Mouse (Mus musculus): ENCODE measurements at regions not wholly inside any gene's neighbourhood (a gene's known extent, or its start where the extent isn't known, plus 50 kb on each side); places are given as distances from the start of the nearest gene placed in this dataset.

DNA sequence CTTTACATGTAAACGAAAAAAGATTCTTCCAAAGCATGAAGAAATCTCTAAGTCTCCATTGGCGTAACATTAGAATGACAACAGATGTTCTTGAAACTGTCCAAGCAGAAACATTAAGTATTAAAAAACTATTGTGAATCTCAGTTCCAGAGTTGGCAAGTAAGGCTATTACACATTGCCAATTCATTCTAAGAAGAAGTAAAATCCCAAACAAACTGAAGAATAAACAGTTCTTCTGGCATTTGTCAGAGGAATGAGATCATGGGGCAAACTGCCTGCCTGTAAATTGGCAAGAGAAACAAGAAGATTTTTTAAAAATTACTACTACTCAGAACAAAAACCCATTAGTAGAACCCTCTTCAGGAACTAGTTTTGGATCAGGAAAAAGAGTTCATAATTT lies 680.1 kb downstream of the Nova1 start:
- peak in 1 of 2 experiments; percentile 4 for DNase-seq

DNA sequence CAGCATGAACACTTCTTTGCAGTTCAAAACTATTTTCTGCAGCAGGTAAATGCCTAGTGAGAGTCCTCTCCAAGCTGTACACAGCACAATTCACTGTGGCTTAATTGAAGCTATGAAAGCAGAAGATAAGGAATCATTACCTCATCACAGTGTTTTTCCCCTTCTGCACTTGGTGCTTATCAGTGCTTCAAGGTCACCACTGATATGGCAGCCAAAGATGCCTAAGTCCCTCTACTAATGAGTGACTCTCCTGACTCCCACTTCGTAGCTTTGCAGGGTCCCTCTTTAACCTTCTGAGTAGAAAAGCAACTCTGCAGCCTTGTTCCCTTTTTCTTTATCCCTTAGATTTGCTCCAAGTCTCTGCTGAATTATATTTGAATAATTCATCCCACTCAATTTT lies 692.9 kb downstream of the Nova1 start:
- DNase-seq, result no peak

DNA sequence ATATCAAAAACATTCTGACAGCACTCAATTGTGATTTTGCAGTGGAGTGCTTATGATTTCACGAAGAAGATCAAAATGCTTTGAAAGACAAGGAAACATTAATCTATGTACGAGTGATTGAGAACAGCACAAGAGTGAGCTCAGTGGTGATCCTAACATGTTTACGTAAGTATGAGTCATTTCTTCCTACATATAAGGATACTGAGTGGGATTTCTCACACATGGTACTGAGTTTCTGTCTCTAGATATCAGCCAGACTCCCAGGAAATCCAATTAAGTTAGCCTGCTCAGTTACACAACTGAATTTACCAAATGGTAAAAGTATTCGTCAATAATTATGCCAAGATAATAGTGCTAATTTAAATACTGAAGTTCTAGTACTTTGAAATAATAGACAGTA lies 707.4 kb downstream of the Nova1 start:
- no peak for DNase-seq

DNA sequence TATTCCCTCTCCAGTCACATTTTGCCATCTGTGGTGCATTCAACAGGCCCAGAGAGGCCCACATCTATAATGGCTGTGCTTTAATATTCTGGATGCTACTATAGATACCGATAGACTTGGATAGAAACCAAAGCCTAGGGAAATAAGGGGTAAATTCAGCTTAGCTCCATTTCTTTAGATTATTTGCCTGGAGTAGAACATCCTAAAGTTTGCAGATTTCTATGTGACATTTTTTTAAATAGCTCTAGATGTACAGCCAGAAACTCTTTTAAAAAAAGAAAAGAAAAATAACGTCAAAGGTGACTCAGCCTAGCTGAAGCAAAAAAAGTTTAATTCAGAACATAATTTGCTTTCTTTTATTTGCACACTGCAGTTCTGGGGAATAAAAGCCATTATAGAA lies 735.4 kb downstream of the Nova1 start:
- DNase-seq, result no peak

DNA sequence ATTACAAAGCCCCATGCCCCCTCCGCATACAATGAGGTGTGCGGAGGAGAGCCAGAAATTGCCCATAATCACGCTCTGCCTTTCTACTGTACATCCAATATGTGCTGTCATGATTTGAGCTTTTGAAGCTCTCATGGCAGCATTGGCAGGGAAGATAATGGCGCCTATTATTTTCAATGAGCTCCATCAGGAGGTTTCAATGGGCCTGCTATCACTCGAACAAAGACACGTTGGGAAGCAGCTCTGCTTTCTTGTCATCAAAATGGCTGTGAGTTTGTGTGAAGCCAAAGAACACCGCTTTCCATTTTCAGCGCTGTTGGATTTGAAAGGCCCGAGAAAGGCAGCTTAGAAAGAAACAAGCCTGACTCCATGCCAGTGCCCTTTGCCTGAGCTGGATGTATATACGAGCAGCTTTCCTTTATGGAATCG lies 742.9 kb downstream of the Nova1 start:
- no peak for DNase-seq

DNA sequence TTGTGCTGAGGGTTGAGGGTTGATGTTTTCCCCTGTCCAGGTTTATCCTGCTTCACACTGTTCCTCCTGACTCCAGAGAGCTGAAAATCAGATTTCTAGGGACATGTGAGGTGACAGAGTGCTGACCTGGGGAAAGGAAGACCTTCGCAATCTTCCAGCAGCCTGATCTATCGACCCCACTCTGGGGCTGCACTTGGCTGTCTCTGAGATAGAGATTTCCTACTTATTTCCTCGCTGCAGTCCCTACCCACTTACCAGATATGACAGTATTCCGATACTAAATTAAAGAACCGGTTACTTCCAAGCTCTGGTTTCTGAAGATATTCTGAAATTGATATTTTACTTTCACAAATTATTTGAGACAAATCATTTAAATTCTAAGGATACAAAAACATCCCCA lies 743.4 kb downstream of the Nova1 start:
- DNase-seq, result no peak

DNA sequence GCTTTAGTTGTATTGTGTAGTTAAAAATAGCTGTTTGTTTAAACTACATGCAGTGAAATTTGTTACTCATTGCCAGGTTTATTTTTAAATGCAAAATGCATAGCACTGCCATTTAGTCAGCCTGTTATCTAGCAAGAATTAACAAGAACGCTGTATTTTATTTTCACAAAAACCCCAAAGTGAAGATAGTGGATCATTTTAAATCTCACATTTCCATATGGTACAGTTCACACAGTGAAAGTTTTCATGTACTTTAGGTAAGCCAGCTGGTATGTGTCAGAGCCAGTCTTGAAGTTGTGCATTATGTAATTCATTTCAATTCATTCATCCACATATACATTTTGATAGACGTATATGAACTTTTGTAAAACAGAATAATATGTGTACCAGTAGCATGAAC lies 751.8 kb downstream of the Nova1 start:
- no peak for DNase-seq

DNA sequence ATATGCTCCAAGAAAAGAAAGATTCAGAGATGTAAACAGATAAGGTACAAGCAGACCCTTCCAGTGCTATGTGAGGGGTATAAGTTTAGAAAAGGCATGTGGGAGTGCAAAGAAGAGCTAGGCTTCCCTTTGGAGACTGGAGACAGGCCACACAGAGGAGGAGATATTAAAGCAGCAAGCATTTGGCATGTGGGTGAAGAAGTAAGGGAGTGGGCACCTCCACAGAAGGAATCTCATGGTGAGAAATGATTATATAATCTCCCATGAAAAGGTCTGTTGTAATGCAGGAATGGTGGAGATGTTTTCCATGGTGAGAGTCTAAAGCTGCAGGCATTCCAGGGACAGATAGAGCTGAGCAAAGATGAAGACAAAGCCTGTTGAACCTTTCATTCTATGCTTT lies 778.1 kb downstream of the Nova1 start:
- DNase-seq, result no peak

DNA sequence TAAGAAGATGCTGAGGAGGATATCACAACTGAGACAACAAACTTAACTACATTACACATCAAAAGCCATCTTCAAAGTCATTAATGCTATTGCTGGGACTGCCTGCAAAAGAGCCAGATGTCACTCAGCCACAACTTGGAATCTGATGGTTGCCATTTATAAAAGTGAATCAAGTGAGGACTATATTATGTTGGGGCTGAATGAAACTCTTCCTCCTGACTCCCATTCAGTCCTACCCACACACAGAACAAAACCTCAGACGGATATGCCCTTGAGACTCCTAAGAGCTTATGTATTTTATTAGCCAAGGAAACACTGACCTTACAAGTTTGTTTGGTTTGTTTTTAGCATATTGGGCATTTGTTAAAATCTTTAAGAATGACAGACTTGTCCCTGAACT lies 778.5 kb downstream of the Nova1 start:
- DNase-seq, result no peak

DNA sequence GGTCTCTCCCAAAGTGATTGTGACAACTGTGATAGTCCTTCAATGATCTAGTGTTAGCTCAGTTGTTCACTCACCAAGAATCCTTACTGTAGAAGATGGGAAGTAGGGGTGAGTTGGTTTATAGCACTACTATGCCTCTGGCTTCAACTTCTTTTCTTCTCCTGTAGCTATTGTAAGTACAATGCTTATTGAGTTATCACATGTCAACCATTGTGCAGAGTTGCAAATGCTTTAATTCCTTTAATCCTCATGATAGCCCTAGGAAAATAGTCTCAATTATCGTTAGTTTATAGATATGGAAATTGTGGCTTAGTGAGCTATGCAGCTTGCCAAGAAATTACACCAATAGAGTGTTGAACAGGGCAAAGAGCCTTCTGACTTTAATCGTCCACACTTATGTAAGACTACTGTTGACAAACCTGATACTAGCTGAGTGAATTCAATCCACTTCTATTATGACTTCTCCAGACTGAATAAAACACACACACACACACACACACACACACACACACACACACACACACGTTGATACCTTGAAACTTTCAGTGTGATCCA lies 782.1 kb downstream of the Nova1 start:
- no peak for DNase-seq

DNA sequence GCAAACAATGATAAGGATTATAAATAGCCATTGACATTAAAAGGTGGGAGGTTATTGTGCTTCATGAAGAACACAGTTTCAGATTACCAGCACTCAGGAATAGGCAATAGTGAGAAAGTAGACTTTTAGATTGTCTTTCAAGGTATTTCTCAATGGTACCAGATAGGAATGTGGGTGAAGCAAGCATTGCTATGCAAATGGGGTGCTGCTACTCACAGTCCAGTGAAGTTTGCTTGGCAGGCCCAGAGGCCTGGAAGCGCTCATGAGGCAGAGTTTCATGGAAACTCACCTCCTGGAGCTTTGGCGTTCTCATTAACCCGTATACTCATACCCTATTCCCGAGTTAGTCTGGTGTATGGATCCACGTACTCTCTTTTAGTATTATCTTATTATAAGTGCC lies 793.5 kb downstream of the Nova1 start:
- no peak for DNase-seq

DNA sequence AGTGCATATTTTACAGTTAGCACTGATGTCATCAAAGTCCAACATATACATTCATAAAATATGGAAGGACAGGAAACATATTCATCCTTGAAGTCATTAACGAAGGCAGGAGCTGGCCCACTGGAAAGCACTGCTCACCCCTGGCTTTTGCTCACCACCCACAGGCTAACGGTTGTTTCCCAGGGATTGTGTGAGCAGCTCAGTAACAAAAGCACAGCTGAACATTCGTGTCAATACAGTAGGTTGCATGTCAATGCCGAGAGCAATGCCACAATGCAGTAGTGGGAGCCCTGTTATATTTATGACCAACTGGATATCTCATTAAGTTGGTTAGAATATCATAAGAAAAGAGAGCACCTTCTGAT lies 797.2 kb downstream of the Nova1 start:
- no peak for DNase-seq

DNA sequence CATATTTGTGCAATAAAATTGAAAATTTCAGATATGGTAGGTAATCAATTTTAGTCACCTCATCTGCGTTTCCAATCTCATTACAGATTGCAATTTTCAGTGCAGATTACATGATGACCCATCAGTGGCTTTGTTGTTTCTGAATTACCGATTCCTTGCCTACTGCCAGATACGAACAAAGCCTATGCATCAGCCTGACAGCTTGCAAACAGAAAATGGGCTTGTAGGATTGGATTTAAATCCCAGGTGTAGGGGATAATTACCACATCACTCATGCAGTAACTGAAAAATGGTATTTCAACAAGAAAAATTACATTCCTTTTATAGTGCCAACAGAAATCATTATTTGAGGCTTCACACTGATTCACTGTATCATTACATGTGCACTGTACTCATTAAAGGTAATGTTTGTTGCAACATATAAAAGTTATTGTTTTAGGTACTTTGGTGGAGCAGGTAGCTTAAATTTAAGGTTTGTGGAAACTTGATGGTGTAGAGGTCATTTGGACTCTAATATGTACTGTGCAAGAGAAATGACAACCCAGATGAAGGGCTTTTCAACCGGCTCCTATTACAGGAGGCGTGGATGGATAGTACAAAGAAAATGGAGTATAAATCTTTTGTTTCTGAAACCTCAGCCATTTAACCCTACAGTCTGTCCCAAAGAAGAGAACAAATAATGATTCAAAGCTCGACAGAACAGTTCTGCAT lies 797.7 kb downstream of the Nova1 start:
- DNase-seq, result no peak

DNA sequence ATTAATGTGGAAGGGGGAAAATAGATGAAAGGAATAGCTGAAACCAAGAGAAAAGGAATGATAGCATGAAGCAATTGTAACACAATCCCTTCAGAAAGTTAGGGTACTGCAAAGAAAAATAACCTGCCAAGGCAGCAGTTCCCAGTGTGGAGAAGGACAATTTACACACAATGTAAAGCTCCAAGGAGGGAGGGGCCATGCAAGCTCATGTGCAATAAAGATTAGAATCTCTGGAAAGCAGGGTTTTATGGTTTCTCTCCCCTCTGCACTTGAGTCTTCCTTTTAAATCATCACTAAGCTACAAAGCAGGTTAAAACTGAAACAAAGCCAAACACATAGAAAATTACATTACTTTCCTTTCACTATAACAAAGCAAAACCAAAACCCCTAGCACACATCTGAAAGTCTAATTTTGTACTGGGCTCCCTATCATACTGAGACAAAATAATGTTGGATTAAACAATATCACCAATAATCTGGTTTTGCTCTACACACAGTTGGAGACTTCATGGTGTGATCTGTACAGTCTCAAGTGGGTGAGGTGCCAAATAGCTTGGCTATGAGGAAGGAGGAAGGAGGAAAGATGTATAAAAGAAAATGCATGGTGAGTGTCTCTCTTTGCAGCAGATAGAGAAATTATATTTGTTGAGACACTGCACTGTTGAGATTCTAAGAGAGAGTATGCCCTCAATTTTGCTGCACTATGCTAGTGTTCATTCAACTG lies 840.9 kb downstream of the Nova1 start:
- no peak for DNase-seq

DNA sequence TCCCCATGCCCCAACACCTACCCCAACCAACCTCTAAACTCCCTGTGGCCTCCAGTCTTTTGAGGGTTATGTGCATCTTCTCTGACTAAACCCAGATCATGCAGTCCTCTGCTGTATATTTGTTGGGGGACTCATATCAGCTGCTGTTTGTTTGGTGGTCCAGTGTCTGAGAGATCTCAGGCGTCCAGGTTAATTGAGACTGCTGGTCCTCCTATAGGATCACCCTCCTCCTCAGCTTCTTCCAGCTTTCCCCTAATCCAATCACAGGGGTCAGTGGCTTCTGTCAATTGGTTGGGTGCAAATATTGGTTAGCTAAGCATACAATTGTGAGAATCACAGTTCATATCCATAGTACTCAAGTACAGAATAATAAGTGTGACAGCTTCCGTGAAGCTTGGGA lies 842.9 kb downstream of the Nova1 start:
- no peak for DNase-seq

DNA sequence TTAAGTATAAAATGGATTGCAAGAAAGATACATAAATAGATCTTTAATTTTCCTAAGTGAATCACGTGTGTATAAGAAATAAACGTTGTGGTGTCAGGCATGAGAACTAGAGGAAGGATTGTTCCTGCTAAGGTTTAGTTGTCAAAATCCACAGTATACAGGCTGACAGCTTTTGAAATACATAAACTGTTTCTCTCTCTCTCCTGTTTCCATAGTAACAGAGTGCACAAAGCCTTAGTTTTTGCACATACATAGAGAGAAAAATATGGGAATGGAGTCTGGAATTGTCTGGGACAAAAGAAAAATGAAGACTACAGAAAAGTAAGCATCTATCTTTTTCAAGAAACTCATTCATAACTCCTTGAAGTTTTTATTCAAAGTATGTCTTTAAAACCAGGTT lies 848.3 kb downstream of the Nova1 start:
- no peak for DNase-seq

DNA sequence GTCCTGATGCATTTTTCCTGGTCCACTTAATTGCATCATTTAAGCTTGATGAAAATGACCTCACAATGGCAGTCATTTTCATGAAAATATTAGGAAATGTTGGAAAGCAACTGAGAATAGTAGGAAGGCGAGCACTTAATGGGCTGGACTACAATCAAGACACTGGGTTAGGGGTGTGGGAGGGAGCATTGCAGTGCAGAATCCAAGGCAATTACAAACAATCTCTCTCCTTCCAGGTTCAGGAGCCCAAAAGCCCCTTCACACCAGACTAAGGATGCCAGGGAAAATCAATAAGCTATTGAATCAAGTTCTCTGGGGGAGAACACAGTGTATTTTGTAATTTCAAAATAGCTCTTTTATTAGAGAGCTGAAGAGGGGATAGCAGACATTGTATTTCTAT lies 848.8 kb downstream of the Nova1 start:
- no peak for DNase-seq

DNA sequence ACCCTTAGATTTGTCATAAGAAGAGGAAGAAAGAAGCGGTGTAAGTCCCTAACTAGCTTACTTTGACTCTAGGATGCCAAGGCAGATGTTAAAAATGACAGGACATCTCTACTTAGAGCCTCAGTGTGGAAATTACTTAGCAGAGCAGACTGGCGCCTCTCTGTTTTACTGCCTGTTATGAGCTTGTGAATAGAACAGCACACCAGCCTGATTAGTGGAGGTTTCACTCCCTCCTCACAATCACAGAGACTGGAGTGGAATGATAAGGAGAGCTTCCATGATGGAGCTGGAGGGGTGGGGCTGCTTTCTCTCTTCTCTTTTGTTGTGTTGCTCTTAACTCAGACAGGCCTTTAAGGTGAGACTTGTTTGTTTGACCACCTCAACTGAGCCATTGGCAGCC lies 871.8 kb downstream of the Nova1 start:
- no peak for DNase-seq

DNA sequence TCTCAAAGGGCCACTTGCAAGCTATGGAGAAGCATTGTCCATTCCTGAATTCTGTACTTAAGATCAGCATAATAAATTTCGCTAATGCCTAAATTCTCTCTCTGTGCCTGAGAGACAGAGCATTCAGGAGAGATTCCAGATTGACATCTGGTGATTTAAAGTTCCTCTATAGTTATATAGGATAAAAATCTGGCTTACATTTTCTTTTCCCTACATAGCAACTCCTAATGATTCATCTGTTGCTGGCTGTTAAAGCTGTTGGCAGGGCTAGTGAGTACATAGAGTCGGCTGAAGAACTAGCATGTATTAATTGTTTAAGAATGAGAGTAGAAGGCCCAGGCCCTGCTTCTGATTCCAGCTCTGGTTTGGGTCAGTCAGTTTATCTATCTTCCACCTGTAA lies 870.0 kb upstream of the Stxbp6 start:
- DNase-seq, result no peak

DNA sequence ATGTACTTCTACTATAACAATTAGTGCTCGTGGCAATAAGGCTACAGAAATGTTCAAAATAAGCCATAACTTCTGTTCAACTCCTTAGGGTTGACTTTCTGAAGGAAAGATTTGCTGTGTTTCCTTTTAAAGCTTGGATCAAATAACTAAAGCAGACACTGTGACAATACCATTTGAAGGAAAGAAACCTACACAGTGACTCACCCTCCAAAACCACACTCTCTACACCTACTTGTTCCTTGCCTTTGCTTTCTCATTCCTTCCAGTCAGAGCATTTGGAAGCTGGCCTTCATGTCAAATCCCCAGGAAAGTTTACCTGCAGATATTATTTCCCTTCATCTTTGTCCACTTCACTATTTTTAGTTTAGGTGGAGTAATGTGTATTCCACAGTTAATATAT lies 867.9 kb upstream of the Stxbp6 start:
- DNase-seq, result no peak

DNA sequence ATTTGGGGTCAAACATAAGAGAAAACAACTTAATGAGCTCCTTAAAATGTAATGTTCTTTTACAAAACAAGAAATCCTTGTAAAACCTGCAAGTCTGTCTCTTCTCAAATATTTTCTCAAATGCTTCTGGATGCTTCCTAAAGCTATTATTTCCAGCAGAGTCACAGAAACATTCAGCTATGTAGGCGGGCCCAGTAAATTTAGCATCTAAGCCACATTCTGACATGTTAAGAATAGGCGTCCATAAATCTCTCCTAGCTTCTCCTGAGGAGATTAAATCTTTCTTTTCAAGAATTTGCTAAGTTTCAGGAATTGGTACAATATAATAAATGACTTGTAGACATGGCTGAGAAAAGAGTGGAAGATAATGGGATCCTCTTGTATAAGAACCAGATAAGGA lies 858.9 kb upstream of the Stxbp6 start:
- no peak for DNase-seq

DNA sequence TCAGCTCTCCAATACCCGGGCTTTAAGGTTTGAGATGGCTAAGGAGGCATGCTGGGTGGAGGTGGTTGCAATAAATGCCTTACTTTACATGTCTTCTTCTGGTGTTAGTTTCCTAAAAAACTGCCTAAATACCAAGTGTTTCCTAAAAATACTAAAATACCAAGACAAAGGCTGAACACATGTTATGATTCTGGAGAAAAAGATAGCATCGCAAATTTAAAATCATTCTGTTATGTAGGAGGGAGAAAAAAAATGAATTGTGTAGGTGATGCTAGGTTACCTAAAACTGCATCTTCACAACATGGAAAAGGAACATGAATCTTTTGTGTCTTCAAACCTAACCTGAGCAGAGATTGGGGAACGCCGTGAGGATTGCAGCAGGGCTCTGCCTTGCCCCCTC lies 857.7 kb upstream of the Stxbp6 start:
- DNase-seq, result no peak

DNA sequence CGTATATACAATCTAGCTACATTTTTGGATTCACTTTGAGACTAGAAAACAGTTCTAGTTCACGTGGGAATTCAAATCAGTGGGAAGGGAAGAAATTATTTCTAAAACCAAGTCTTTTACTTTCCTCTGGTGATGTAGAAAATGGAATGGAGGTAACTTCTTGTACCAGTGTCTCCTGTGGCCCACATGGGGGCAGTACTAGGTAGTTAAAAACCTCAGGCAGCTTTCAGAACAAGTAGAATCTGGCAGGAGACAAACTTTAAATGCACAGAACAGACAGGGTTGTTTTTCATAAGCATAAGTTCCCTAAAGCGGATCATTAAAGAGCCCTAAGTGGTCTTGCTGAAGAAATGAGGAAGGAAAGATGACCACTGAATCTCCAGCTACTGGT lies 855.2 kb upstream of the Stxbp6 start:
- no peak for DNase-seq

DNA sequence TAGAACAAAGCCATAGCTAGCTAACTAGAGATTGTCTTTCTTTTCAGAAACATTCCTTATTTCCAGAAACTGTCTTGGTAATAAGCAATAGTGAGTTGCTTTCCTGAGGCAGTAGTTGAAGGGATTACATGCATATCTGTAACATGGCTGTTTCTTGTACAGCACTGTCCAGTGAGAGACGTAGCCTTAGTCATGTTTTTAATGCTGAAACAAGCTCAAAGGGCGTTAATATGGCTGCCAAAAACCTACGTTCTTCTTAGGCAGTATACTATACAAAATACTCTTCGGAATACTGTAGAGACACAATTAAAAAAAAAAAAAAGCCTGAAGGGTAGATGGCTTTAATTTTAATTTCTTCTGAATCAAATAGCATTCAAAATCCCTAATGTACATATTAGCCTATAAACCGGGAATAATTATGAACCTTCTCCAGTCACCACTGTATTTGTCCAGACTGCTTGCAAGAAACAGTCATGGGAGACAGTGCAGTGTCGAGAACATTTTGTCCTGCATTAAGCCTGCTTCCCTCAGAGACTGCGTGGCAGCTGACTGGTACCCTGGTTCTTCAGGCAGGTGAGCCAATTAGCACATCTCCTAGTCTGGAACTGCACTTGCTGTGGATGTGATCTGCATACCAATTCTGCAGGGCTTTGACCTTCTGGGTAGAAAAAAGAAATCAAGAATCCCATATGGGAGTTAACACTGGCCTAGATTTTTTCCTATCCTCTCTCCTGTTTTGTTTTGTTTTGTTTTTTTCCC lies 854.7 kb upstream of the Stxbp6 start:
- no peak for DNase-seq

Measured in lung, postnatal 4 days (tissue).